Comparison of ENCODE assay signal across 1 mouse cellular context in the genomic region with DNA sequence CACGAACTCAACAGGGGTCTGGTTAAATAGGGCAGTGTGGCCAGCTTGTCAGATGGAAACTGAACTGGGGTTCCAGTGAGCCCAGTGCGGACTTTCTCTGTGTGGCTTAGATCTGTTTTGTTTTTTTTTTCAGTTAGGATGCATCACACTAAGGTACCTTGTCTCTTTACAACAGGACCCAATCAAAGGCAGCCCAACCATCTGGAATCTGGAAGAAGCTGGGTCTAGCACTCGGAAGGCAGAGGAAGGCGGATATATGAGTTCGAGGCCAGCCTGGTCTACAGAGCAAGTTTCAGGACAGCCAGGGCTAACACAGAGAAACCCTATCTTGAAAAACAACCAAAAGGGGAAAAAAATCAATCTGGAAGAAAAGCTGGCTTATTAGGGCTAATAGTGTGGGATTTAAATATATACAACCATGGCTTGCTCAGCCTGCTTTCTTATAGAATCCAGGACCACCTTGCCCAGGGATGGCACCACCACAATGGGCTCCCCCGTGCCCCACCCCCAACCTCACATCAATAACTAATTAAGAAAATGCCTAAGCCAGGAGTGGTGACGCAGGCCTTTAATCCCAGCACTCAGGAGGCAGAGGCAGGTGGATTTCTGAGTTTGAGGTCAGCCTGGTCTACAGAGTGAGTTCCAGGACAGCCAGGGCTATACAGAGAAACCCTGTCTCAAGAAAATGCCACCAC.
TF ChIP-seq lines count a peak whose summit lies in the region.

No protein-coding gene starts in this region.

TF ChIP-seq in MEL, 35 proteins besides CTCF, POLR2A, EP300 and RAD21:
- no peak for TF ChIP-seq SMC3 (IDR thresholded peaks at IDR 0.05; ENCODE audit: low read depth, low read length)
- TF ChIP-seq POLR2AphosphoS2 (IDR thresholded peaks at IDR 0.05; ENCODE audit: low read length) = no peak
- TF ChIP-seq MYC (IDR thresholded peaks at IDR 0.05; ENCODE audit: low read depth, low read length) = no peak
- no peak for TF ChIP-seq HCFC1 (IDR thresholded peaks at IDR 0.05; ENCODE audit: low read depth, low read length)
- TF ChIP-seq USF2 (IDR thresholded peaks at IDR 0.05; ENCODE audit: borderline replicate concordance in 1 of 2, insufficient read depth in 1 of 2, low read depth in 1 of 2, low read length in 2 of 2) = no peak
- no peak for TF ChIP-seq MYB (IDR thresholded peaks at IDR 0.05; ENCODE audit: low read depth, low read length)
- no peak for TF ChIP-seq MAZ (IDR thresholded peaks at IDR 0.05; ENCODE audit: low read depth, low read length)
- TF ChIP-seq TCF12 (IDR thresholded peaks at IDR 0.05; ENCODE audit: low read depth, low read length) = no peak
- TF ChIP-seq CHD1 (IDR thresholded peaks at IDR 0.05; ENCODE audit: low read depth, low read length) = no peak
- no peak for TF ChIP-seq ZNF384 (IDR thresholded peaks at IDR 0.05; ENCODE audit: low read depth, low read length)
- TF ChIP-seq GATA1 (IDR thresholded peaks at IDR 0.05; ENCODE audit: low read depth, low read length) = no peak
- no peak for TF ChIP-seq MXI1 (IDR thresholded peaks at IDR 0.05; ENCODE audit: low read depth, low read length)
- TF ChIP-seq TBP (IDR thresholded peaks at IDR 0.05; ENCODE audit: low read depth, low read length) = no peak
- TF ChIP-seq BHLHE40 (IDR thresholded peaks at IDR 0.05; ENCODE audit: borderline replicate concordance, low read depth, low read length) = no peak
- no peak for TF ChIP-seq NRF1 (IDR thresholded peaks at IDR 0.05; ENCODE audit: insufficient read depth, low read depth, low read length, poor library complexity, severe bottlenecking)
